In the genomic region with DNA sequence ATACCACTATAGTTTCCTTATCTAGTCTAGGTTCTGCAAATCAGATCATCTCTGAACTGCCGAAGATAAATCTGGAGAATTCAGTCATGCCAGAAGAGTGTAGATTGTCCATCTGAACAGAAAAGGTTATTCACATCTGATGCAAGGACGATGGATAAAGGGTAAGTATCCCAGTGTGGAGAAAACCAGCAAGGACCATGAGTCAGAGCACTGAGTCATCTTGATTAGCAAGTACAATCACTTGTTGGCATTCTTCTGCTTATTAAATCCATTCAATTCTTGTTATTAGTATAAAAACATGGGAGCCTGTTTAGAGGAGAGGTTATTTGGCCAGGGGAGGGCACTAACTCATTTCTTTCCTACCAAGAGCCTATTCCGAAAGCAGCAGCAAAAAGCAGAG, we compare ENCODE assay signal across 15 mouse cellular contexts.
"Had no signal": no experiment of that assay in that cellular context is flagged by ENCODE, and none has a peak within 500 bp of the region (broad histone marks: within the 10 kb centered on the region; RNA-seq: fewer than 3 reads in every experiment).

No protein-coding gene starts in this region.

- H3K4me1 ChIP-seq: limb, embryonic 10.5 days; liver, embryonic 15.5 days; midbrain, embryonic 10.5 days had no signal

- H3K27ac ChIP-seq: layer of hippocampus, adult 2 months; left cerebral cortex, adult 2 months; limb, embryonic 10.5 days; liver, embryonic 15.5 days; midbrain, embryonic 10.5 days had no signal

- H3K36me3 ChIP-seq: limb, embryonic 10.5 days; liver, embryonic 15.5 days; midbrain, embryonic 10.5 days had no signal

- H3K9me3 ChIP-seq: limb, embryonic 10.5 days; liver, embryonic 15.5 days had no signal

- ATAC-seq: lung, postnatal 0 days had no signal

- H3K4me3 ChIP-seq: layer of hippocampus, adult 2 months; left cerebral cortex, adult 2 months; limb, embryonic 10.5 days; liver, embryonic 15.5 days; midbrain, embryonic 10.5 days had no signal

- H3K4me2 ChIP-seq: liver, embryonic 11.5 days; liver, embryonic 15.5 days had no signal

- H3K9ac ChIP-seq: liver, embryonic 15.5 days had no signal

- DNase-seq: kidney, postnatal 10 days; kidney, postnatal 4 days; lung, adult 2 months; lung, postnatal 4 days; midbrain, embryonic 14.5 days; right cerebral cortex, adult 18-20 months; right cerebral cortex, postnatal 25 days; thymus, postnatal 36 days had no signal

- H3K27me3 ChIP-seq: liver, embryonic 15.5 days had no signal
